Mouse (Mus musculus) liver, embryonic 15.5 days (tissue): ENCODE measurements around the gene 1110051M20Rik. TPM values are rescaled to one million over a fixed set of nuclear protein-coding genes. Genes with fewer than 3 reads are reported as not detected.

Source experiments
- ATAC-seq: fragments of 200-750 bp; cut with Nextera tagmentation; 2 replicates; pipeline ENCODE4 v1.8.0; 2017; ENCODE audit warnings: moderate number of reproducible peaks, mild to moderate bottlenecking, moderate library complexity; ENCODE audit not compliant: insufficient read depth
- H3K27ac ChIP-seq: fragments of 300-500 bp; sonication (generic); replicated peaks from 2 replicates; pipeline ENCODE4 v1.5.1; 2015; ENCODE audit warnings: mild to moderate bottlenecking, inconsistent platforms
- H3K27me3 ChIP-seq: fragments of 300-500 bp; sonication (generic); 2 replicates; pipeline ENCODE4 v1.6.1; 2015; ENCODE audit warnings: mild to moderate bottlenecking, inconsistent platforms
- H3K36me3 ChIP-seq: fragments of 300-500 bp; sonication (generic); replicated peaks from 2 replicates; pipeline ENCODE4 v1.6.1; 2015; ENCODE audit warnings: moderate library complexity, mild to moderate bottlenecking, inconsistent platforms
- H3K4me1 ChIP-seq: fragments of 300-500 bp; sonication (generic); replicated peaks from 2 replicates; pipeline ENCODE4 v1.6.1; 2015; ENCODE audit warnings: inconsistent platforms
- H3K4me2 ChIP-seq: fragments of 300-500 bp; sonication (generic); 2 replicates; pipeline ENCODE4 v1.6.1; 2015; ENCODE audit warnings: moderate library complexity, mild to moderate bottlenecking, inconsistent platforms
- H3K4me3 ChIP-seq: fragments of 300-500 bp; sonication (generic); replicated peaks from 2 replicates; pipeline ENCODE4 v1.5.1; 2015; ENCODE audit warnings: mild to moderate bottlenecking, inconsistent platforms
- H3K9ac ChIP-seq: fragments of 300-500 bp; sonication (generic); 2 replicates; pipeline ENCODE4 v1.6.1; 2015; ENCODE audit warnings: moderate library complexity, mild to moderate bottlenecking, inconsistent platforms
- H3K9me3 ChIP-seq: fragments of 300-500 bp; sonication (generic); replicated peaks from 2 replicates; pipeline ENCODE4 v1.6.1; 2016; ENCODE audit warnings: inconsistent platforms
- WGBS: fragments of 180-500 bp; shearing (Covaris S2); methylation state at CpG from one replicate; pipeline ENCODE4 v1.1.7; 2015; ENCODE audit warnings: mixed read lengths; ENCODE audit not compliant: insufficient replicate concordance; 5-methylcytosine and 5-hydroxymethylcytosine counted together
- polyA plus RNA-seq: library from polyadenylated mRNA; unstranded; fragments of >200 nt; fragmentation: Nextera tagmentation; extraction: Ambion mirVana; gene quantifications from 2 replicates; pipeline ENCODE4 v1.2.1, GENCODE M21; 2015

1110051M20Rik gene
- polyA plus RNA-seq, 1 experiment from 2014 or later, result 5.8 TPM

- Histone ChIP-seq H3K4me1 (peaks cover 37% of the 10 kb centered on the region), H3K27me3 (peaks cover 81% of the 10 kb centered on the region), H3K9me3 (no peaks in the 10 kb centered on the region), H3K9ac (peak overlapping the region; percentile 48), H3K27ac (peak overlapping the region; percentile 56), H3K4me3 (peak overlapping the region; percentile 61), H3K4me2 (peak overlapping the region; percentile 77), H3K36me3 (no peaks in the 10 kb centered on the region)
- WGBS, result under 1% methylated on average over 45 of the region's 45 CpGs
- ATAC-seq, result peak; percentile 40
These were observed 13.2 kb upstream of the 1110051M20Rik start for GRCm38 (mm10) chr2:91457656-91458251.

DNA sequence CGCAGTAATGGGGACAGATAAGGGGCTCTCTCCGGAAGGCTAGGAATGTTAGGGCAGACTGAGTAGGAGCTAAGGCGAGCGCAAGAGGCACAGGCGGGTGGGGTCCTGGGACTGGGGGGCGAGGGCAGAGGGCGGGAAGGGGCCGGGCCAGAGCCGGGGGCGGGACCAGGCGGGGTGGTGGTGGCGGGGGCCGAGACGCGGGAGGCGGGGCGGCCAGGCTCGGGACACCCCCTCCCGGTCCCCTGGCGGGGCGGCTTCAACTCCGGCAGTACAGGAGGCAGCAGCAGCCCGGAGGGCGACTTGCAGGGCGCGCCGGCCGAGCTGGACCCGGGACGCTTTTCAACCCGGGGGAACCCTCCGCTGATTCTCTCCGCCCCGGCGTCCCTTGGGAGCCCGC, 12.8 kb upstream of the 1110051M20Rik start, which contains the start of gene Lrp4:
Gene Lrp4 (plus strand): TSS at position 253 of the 397 bp plus-strand sequence.
- no peaks in the 10 kb centered on the region for H3K36me3 ChIP-seq
- peak; percentile 68 for ATAC-seq
- peaks cover 79% of the 10 kb centered on the region for H3K27me3 ChIP-seq
- peak within 1 kb of the TSS; percentile 61 for H3K4me3 ChIP-seq
- H3K4me2 ChIP-seq, result peak within 1 kb of the TSS; percentile 77
- peak within 1 kb of the TSS; percentile 56 for H3K27ac ChIP-seq
- no peaks in the 10 kb centered on the region for H3K9me3 ChIP-seq
- H3K4me1 ChIP-seq, result peaks cover 39% of the 10 kb centered on the region
- peak within 1 kb of the TSS; percentile 48 for H3K9ac ChIP-seq
- WGBS, result 2% methylated on average over 23 of the region's 36 CpGs

DNA sequence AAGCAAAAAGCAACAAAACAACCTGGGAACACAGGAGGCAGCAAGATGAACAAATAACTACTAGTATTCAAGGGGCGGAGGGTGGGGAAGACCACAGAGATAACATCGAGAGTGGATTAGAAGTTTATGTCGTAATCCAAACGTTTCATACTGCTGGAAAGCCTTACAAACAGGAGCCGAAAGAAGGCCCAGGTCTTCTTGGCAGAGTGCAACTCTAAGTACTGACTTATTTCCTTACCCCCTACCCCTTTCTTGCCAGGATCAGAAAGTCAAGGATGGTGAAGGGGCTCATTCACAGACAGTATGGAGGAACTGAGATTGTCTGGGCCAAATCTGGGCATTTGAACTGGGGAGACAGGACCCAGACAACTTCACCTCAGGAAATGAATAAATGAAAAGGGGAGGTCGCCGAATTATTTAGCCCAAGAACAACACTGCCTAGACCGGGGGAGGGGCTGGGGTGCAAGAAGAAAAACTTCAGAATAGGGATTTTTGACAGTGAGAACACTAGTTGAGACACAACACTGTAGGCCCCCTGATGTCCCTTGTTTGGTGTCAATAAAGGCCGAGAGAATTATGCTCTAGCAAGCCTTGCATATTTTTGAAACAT, 12.1 kb upstream of the 1110051M20Rik start:
- WGBS, result 30% methylated on average over 9 of the region's 9 CpGs
- Histone ChIP-seq H3K4me2 (peak overlapping the region; percentile 77), H3K9me3 (no peaks in the 10 kb centered on the region), H3K4me3 (peak overlapping the region; percentile 61), H3K27me3 (peaks cover 73% of the 10 kb centered on the region), H3K27ac (no peak overlapping the region; the same call in 1 of the 2 replicates), H3K9ac (peak overlapping the region; percentile 48; the same call in 1 of the 2 replicates), H3K36me3 (no peaks in the 10 kb centered on the region), H3K4me1 (peaks cover 42% of the 10 kb centered on the region)
- no peak for ATAC-seq

- Histone ChIP-seq H3K36me3 (no peaks in the 10 kb centered on the region), H3K4me1 (peaks cover 42% of the 10 kb centered on the region), H3K9me3 (no peaks in the 10 kb centered on the region), H3K9ac (no peak overlapping the region), H3K27me3 (peaks cover 66% of the 10 kb centered on the region), H3K27ac (no peak overlapping the region), H3K4me3 (no peak overlapping the region), H3K4me2 (no peak overlapping the region)
- ATAC-seq, result no peak
- WGBS, result 2% methylated on average over 4 of the region's 4 CpGs
These were observed 11.3 kb upstream of the 1110051M20Rik start for GRCm38 (mm10) chr2:91455826-91456225.

DNA sequence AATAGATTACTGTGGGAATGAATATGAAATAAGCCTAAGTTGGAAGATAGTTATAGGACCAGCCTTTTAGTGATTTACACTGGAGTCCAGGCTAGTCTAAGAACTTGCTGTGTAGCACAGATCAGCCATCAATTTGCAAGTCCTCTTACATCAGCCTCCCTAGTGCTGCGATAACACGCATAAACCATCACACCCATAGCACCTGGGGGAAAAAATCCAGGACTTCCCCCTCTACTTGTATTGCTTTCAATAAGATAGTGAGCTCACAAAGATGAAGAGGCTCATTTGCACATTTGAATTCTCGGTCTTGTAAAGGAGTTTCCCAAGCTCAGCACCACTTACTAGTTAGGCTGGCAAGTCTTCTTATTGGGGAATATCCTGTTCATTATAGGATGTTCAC, 9.9 kb upstream of the 1110051M20Rik start:
- Histone ChIP-seq H3K4me2 (no peak overlapping the region), H3K9me3 (no peaks in the 10 kb centered on the region), H3K4me3 (no peak overlapping the region), H3K4me1 (peaks cover 42% of the 10 kb centered on the region), H3K9ac (no peak overlapping the region), H3K27ac (no peak overlapping the region), H3K27me3 (peaks cover 53% of the 10 kb centered on the region), H3K36me3 (no peaks in the 10 kb centered on the region)
- ATAC-seq, result no peak
- 77% methylated on average over 3 of the region's 3 CpGs for WGBS

- Histone ChIP-seq H3K4me2 (no peak overlapping the region), H3K27ac (no peak overlapping the region), H3K4me3 (no peak overlapping the region), H3K4me1 (peaks cover 41% of the 10 kb centered on the region), H3K9ac (no peak overlapping the region), H3K9me3 (no peaks in the 10 kb centered on the region), H3K36me3 (no peaks in the 10 kb centered on the region), H3K27me3 (peaks cover 43% of the 10 kb centered on the region)
- ATAC-seq, result no peak
- 52% methylated on average over 9 of the region's 9 CpGs for WGBS
These were observed 8.9 kb upstream of the 1110051M20Rik start for GRCm38 (mm10) chr2:91453231-91454075.

GRCm38 (mm10) chr2:91452658-91453057, 8.2 kb upstream of the 1110051M20Rik start:
- Histone ChIP-seq H3K4me3 (no peak overlapping the region), H3K36me3 (no peaks in the 10 kb centered on the region), H3K9me3 (no peaks in the 10 kb centered on the region), H3K9ac (no peak overlapping the region), H3K4me2 (no peak overlapping the region), H3K4me1 (peaks cover 33% of the 10 kb centered on the region), H3K27ac (no peak overlapping the region), H3K27me3 (peaks cover 35% of the 10 kb centered on the region)
- WGBS, result 31% methylated on average over 8 of the region's 8 CpGs
- ATAC-seq, result no peak

- Histone ChIP-seq H3K9ac (no peak overlapping the region), H3K4me3 (no peak overlapping the region), H3K27ac (no peak overlapping the region), H3K36me3 (no peaks in the 10 kb centered on the region), H3K4me2 (no peak overlapping the region), H3K9me3 (no peaks in the 10 kb centered on the region), H3K27me3 (peaks cover 12% of the 10 kb centered on the region), H3K4me1 (peaks cover 15% of the 10 kb centered on the region)
- WGBS, result 51% methylated on average over 9 of the region's 9 CpGs
- ATAC-seq, result peak; percentile 65
These were observed 5.8 kb upstream of the 1110051M20Rik start for GRCm38 (mm10) chr2:91450316-91450715.

DNA sequence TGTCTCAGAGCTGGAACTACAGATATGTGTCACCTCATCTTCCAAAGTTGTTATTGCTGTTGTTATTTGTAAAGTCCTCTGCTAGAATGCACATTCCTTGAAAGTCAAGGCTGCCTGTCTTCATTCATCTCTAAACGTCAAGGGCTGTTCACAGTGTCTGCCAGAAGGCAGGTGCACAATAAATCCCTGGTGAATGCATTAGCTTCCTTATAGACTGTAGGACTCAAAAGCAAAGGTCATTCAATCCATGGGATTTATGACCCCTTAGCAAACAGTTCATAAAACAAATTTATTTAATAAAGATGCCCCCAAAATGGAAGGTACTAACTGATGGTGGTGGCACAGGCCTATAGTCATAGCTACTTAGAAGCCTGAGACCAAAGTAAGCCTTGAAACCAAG, 5.2 kb upstream of the 1110051M20Rik start:
- WGBS, result 55% methylated on average over 1 of the region's 1 CpGs
- H3K9ac ChIP-seq, result no peak overlapping the region
- no peak overlapping the region for H3K4me2 ChIP-seq
- no peak for ATAC-seq
- H3K4me3 ChIP-seq, result no peak overlapping the region
- peaks cover 5% of the 10 kb centered on the region for H3K27me3 ChIP-seq
- H3K9me3 ChIP-seq, result no peaks in the 10 kb centered on the region
- H3K27ac ChIP-seq, result no peak overlapping the region
- H3K4me1 ChIP-seq, result peaks cover 15% of the 10 kb centered on the region
- no peaks in the 10 kb centered on the region for H3K36me3 ChIP-seq

DNA sequence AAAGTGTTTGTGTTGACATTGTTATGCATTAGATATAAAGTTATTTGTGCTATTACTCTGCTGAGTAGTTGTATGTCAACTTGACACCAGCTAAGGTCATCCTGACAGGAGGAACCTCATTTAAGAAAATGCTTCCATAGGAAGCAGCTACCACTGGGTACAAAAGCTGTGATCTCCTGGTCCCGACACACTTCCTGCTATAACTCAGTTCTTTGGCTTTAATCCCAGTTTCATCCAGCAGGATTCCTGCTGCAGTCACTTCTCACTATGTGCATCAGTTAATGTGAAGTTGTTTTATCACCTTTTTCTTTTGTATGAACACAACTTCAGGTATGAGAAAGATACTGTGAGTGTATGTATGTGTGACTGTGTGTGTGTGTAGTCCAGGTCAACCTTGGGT, 2.3 kb downstream of the 1110051M20Rik start:
- H3K27me3 ChIP-seq, result no peaks in the 10 kb centered on the region
- no peak overlapping the region for H3K27ac ChIP-seq
- no peak overlapping the region for H3K9ac ChIP-seq
- H3K9me3 ChIP-seq, result no peaks in the 10 kb centered on the region
- 0 out of 2 replicates have a peak, but pooled peaks cover 6% of the 10 kb centered on the region for H3K4me1 ChIP-seq
- no peak for ATAC-seq
- no peak overlapping the region for H3K4me2 ChIP-seq
- no peak overlapping the region for H3K4me3 ChIP-seq
- WGBS, result 65% methylated on average over 1 of the region's 1 CpGs
- H3K36me3 ChIP-seq, result no peaks in the 10 kb centered on the region

DNA sequence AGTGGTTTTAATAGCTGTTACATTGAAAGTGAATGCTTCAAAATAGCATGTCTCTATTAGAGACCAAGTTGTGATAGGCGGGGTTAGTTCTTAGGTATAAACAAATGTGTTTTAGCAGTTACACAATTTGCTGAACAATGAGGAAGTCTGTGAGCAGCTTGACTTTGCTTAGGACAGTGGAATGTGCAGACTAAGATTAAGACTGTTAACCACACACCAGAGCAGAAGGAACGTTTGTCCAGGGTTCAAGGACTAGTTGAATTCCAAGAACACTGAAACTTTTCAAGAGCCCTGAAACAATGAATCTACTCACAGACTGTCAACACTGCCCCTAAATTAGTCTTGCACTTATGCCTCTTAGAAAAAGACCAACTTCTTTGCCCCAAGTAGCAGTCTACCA, 2.8 kb downstream of the 1110051M20Rik start:
- H3K4me1 ChIP-seq, result 0 out of 2 replicates have a peak, but pooled peaks cover 6% of the 10 kb centered on the region
- H3K27ac ChIP-seq, result no peak overlapping the region
- H3K4me3 ChIP-seq, result no peak overlapping the region
- H3K9me3 ChIP-seq, result no peaks in the 10 kb centered on the region
- WGBS, result 24% methylated on average over 2 of the region's 2 CpGs
- no peak overlapping the region for H3K9ac ChIP-seq
- H3K27me3 ChIP-seq, result no peaks in the 10 kb centered on the region
- no peak overlapping the region for H3K4me2 ChIP-seq
- no peak for ATAC-seq
- H3K36me3 ChIP-seq, result no peaks in the 10 kb centered on the region
